Mouse (Mus musculus): ENCODE results near the gene 4933415A04Rik.

4933415A04Rik gene

GRCm38 (mm10) chr11:43633658-43634401 lies 47.0 kb downstream of the 4933415A04Rik start:
- H3K36me3 ChIP-seq (ENCODE audit: control insufficient read depth, insufficient read depth, low read length, poor library complexity, severe bottlenecking): no peaks in the 10 kb centered on the region
- no peaks in the 10 kb centered on the region for H3K27me3 ChIP-seq (ENCODE audit: control insufficient read depth, insufficient read depth, low read length, poor library complexity, severe bottlenecking)
- no peak for DNase-seq (ENCODE audit: low read depth, low spot score)

DNA sequence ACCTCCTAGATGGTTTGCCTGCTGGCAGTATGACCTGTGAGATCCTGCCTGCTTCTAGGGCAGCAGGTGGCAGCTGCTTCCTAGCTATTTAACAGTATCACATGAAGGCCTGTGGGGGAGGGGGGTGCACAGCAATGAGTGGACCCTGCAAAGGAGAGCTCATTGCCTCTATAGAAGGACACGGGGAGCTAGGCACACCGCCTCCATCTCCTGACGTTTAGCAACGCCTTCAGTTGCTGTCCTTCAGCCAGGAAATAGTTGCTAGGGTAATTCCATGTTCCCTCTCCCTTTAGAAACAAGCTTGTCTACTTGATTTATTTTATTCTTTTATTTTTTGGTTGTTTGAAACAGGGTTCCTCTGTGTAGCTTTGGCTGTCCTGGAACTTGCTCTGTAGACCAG lies 49.9 kb downstream of the 4933415A04Rik start:
- DNase-seq (ENCODE audit: low read depth, low spot score): no peak
- no peaks in the 10 kb centered on the region for H3K27me3 ChIP-seq (ENCODE audit: control insufficient read depth, insufficient read depth, low read length, poor library complexity, severe bottlenecking)
- H3K36me3 ChIP-seq (ENCODE audit: control insufficient read depth, insufficient read depth, low read length, poor library complexity, severe bottlenecking): no peaks in the 10 kb centered on the region

GRCm38 (mm10) chr11:43638486-43638885 lies 51.6 kb downstream of the 4933415A04Rik start:
- no peak for DNase-seq (ENCODE audit: low read depth, low spot score)
- Histone ChIP-seq H3K36me3 (ENCODE audit: control insufficient read depth, insufficient read depth, low read length, poor library complexity, severe bottlenecking) (no peaks in the 10 kb centered on the region), H3K27me3 (ENCODE audit: control insufficient read depth, insufficient read depth, low read length, poor library complexity, severe bottlenecking) (no peaks in the 10 kb centered on the region)
